Mouse (Mus musculus): ENCODE measurements at regions not wholly inside any gene's neighbourhood (a gene's known extent, or its start where the extent isn't known, plus 50 kb on each side); places are given as distances from the start of the nearest gene placed in this dataset.
A peak's percentile ranks its signal among the peaks of the same experiment; 100 is the strongest.

- no peak for DNase-seq (ENCODE audit: low read depth, low spot score)
These were observed 91.8 kb downstream of the Slc16a9 start for GRCm38 (mm10) chr10:70336741-70337140.

GRCm38 (mm10) chr10:70359421-70359820, 80.9 kb upstream of the Fam13c start:
- no peak for DNase-seq (ENCODE audit: low read depth, low spot score)

GRCm38 (mm10) chr10:70359834-70360233, 80.4 kb upstream of the Fam13c start:
- no peak for DNase-seq (ENCODE audit: low read depth, low spot score)

- DNase-seq (ENCODE audit: low read depth, low spot score) = peak; percentile 5
These were observed 77.2 kb upstream of the Fam13c start for GRCm38 (mm10) chr10:70363054-70363453.

GRCm38 (mm10) chr10:70364218-70364975, 75.9 kb upstream of the Fam13c start:
- DNase-seq (ENCODE audit: low read depth, low spot score) = no peak

- DNase-seq (ENCODE audit: low read depth, low spot score) = no peak
These were observed 75.3 kb upstream of the Fam13c start for GRCm38 (mm10) chr10:70364976-70365345.

- no peak for DNase-seq (ENCODE audit: low read depth, low spot score)
These were observed 74.8 kb upstream of the Fam13c start for GRCm38 (mm10) chr10:70365504-70365903.

- DNase-seq (ENCODE audit: low read depth, low spot score) = no peak
These were observed 72.4 kb upstream of the Fam13c start for GRCm38 (mm10) chr10:70367866-70368265.

GRCm38 (mm10) chr10:70368685-70369084, 71.6 kb upstream of the Fam13c start:
- peak; percentile 20 for DNase-seq (ENCODE audit: low read depth, low spot score)

GRCm38 (mm10) chr10:70372411-70373136, 67.7 kb upstream of the Fam13c start:
- no peak for DNase-seq (ENCODE audit: low read depth, low spot score)

- no peak for DNase-seq (ENCODE audit: low read depth, low spot score)
These were observed 67.1 kb upstream of the Fam13c start for GRCm38 (mm10) chr10:70373207-70373606.

- DNase-seq (ENCODE audit: low read depth, low spot score) = no peak
These were observed 66.4 kb upstream of the Fam13c start for GRCm38 (mm10) chr10:70373836-70374235.

GRCm38 (mm10) chr10:70374726-70375125, 65.6 kb upstream of the Fam13c start:
- DNase-seq (ENCODE audit: low read depth, low spot score) = no peak

- no peak for DNase-seq (ENCODE audit: low read depth, low spot score)
These were observed 60.1 kb upstream of the Fam13c start for GRCm38 (mm10) chr10:70380041-70380651.

- no peak for DNase-seq (ENCODE audit: low read depth, low spot score)
These were observed 55.6 kb upstream of the Fam13c start for GRCm38 (mm10) chr10:70384689-70385088.

- no peak for DNase-seq (ENCODE audit: low read depth, low spot score)
These were observed 52.6 kb upstream of the Fam13c start for GRCm38 (mm10) chr10:70387729-70388128.

Measured in retina, postnatal 7 days (tissue).